Mouse (Mus musculus) left cerebral cortex, adult 2 months (tissue): ENCODE results near the gene Kat7. TPM values are rescaled to one million over a fixed set of nuclear protein-coding genes. Genes with fewer than 3 reads are reported as not detected.

Source experiments
- DNase-seq, 2 experiments: peaks; one replicate each; pipeline ENCODE4 v3.0.0; 2021 to 2022; ENCODE audit warnings: low spot score in 2 of 2, mixed read lengths in 1 of 2; ENCODE audit errors: extremely low spot score in 1 of 2
- H3K27ac ChIP-seq: fragments of 200-600 bp; 2 replicates; pipeline ENCODE4 v1.8.1; 2022
- H3K4me3 ChIP-seq: fragments of 200-600 bp; 2 replicates; pipeline ENCODE4 v1.8.1; 2022
- CTCF ChIP-seq: fragments of 200-600 bp; IDR thresholded peaks from 2 replicates; pipeline ENCODE4 v1.8.1; 2022; ENCODE audit warnings: antibody characterized with exemption, mild to moderate bottlenecking, moderate library complexity
- intact Hi-C: fragments of 180-260 bp; cut with DNase I; formaldehyde crosslinking; loops from one replicate; pipeline ENCODE4 v1.15.1; 2025
- total RNA-seq, 2 experiments: library from RNA; stranded (reverse); gene quantifications; 2 replicates each; pipeline ENCODE4 v1.2.3; 2021

Kat7 gene
- total RNA-seq, 2 experiments from 2014 or later, result 72.3 to 77.2 TPM

- Histone ChIP-seq H3K27ac (no peak overlapping the region), H3K4me3 (no peak overlapping the region)
- no peak for DNase-seq
- TF ChIP-seq CTCF, result no peak
- intact Hi-C loops, result no loop called here
Observed at GRCm38 (mm10) chr11:95328629-95329028, 18.6 kb upstream of the Kat7 start.

- DNase-seq, result no peak
- intact Hi-C loops, result no loop called here
- no peak for TF ChIP-seq CTCF
- Histone ChIP-seq H3K27ac (no peak overlapping the region), H3K4me3 (no peak overlapping the region)
Observed at GRCm38 (mm10) chr11:95326243-95326642, 16.2 kb upstream of the Kat7 start.

GRCm38 (mm10) chr11:95325832-95326231, 15.8 kb upstream of the Kat7 start:
- TF ChIP-seq CTCF, result no peak
- intact Hi-C loops, result no loop called here
- H3K27ac ChIP-seq, result no peak overlapping the region

GRCm38 (mm10) chr11:95324181-95324580, 14.1 kb upstream of the Kat7 start:
- intact Hi-C loops, result no loop called here
- Histone ChIP-seq H3K4me3 (no peak overlapping the region), H3K27ac (no peak overlapping the region)
- DNase-seq, result no peak
- no peak for TF ChIP-seq CTCF

More at GRCm38 (mm10) chr11:95325832-95326231, 15.8 kb upstream of the Kat7 start:
- H3K4me3 ChIP-seq, result no peak overlapping the region
- no peak for DNase-seq

GRCm38 (mm10) chr11:95320010-95320409, 10.0 kb upstream of the Kat7 start:
- intact Hi-C loops, result no loop called here
- Histone ChIP-seq H3K27ac (no peak overlapping the region), H3K4me3 (no peak overlapping the region)
- TF ChIP-seq CTCF, result no peak
- no peak for DNase-seq

- intact Hi-C loops, result no loop called here
- Histone ChIP-seq H3K27ac (no peak overlapping the region), H3K4me3 (no peak overlapping the region)
- DNase-seq, result no peak
- peak; percentile 33 for TF ChIP-seq CTCF
Observed at GRCm38 (mm10) chr11:95319506-95319905, 9.5 kb upstream of the Kat7 start.

- intact Hi-C loops, result no loop called here
- H3K27ac ChIP-seq, result no peak overlapping the region
- no peak for DNase-seq
- no peak for TF ChIP-seq CTCF
- H3K4me3 ChIP-seq, result no peak overlapping the region
Observed at GRCm38 (mm10) chr11:95318116-95318515, 8.1 kb upstream of the Kat7 start.

- intact Hi-C loops, result no loop called here
- Histone ChIP-seq H3K27ac (no peak overlapping the region), H3K4me3 (no peak overlapping the region)
- TF ChIP-seq CTCF, result no peak
- no peak for DNase-seq
Observed at GRCm38 (mm10) chr11:95315215-95315955, 5.3 kb upstream of the Kat7 start.

GRCm38 (mm10) chr11:95311425-95311807, 1.4 kb upstream of the Kat7 start:
- Histone ChIP-seq H3K27ac (no peak overlapping the region), H3K4me3 (no peak overlapping the region; the same call in 1 of the 2 replicates)
- intact Hi-C loops, result no loop called here
- TF ChIP-seq CTCF, result no peak
- no peak for DNase-seq

- peak in 1 of 2 experiments; percentile 18 for DNase-seq
- H3K4me3 ChIP-seq, result peak overlapping the region; percentile 59
- no peak for TF ChIP-seq CTCF
- peak overlapping the region; percentile 70 for H3K27ac ChIP-seq
- intact Hi-C loops, result loop anchor here (1.0 kb wide), 1 partner anchor 73 kb away; the partner anchor contains the start of gene Slc35b1
Observed at GRCm38 (mm10) chr11:95310648-95311424, 790 bp upstream of the Kat7 start.

GRCm38 (mm10) chr11:95309510-95310006, 488 bp downstream of the Kat7 start:
- peak overlapping the region; percentile 98 for H3K4me3 ChIP-seq
- H3K27ac ChIP-seq, result peak overlapping the region; percentile 99
- DNase-seq, result peak; percentile 95 to 98
- no peak for TF ChIP-seq CTCF
- intact Hi-C loops, result loop anchor here (1.0 to 5.0 kb wide), 2 partner anchors 75 to 213 kb away; partner anchors contain the start of gene Slc35b1

- no peak for TF ChIP-seq CTCF
- no peak overlapping the region for H3K4me3 ChIP-seq
- H3K27ac ChIP-seq, result no peak overlapping the region
- intact Hi-C loops, result loop anchor here (5.0 kb wide), 1 partner anchor 215 kb away; no protein-coding TSS in a partner anchor
- no peak for DNase-seq
Observed at GRCm38 (mm10) chr11:95307526-95307925, 2.5 kb downstream of the Kat7 start.
